Mouse (Mus musculus): ENCODE results near the gene Car10. TPM values are rescaled to one million over a fixed set of nuclear protein-coding genes. Genes with fewer than 3 reads are reported as not detected.

Gene Car10
- polyA plus RNA-seq (2017; shearing (Covaris generic)) = 1 to 10 TPM in 1 of 2 experiments, not detected in 1; 1.3 TPM

DNA sequence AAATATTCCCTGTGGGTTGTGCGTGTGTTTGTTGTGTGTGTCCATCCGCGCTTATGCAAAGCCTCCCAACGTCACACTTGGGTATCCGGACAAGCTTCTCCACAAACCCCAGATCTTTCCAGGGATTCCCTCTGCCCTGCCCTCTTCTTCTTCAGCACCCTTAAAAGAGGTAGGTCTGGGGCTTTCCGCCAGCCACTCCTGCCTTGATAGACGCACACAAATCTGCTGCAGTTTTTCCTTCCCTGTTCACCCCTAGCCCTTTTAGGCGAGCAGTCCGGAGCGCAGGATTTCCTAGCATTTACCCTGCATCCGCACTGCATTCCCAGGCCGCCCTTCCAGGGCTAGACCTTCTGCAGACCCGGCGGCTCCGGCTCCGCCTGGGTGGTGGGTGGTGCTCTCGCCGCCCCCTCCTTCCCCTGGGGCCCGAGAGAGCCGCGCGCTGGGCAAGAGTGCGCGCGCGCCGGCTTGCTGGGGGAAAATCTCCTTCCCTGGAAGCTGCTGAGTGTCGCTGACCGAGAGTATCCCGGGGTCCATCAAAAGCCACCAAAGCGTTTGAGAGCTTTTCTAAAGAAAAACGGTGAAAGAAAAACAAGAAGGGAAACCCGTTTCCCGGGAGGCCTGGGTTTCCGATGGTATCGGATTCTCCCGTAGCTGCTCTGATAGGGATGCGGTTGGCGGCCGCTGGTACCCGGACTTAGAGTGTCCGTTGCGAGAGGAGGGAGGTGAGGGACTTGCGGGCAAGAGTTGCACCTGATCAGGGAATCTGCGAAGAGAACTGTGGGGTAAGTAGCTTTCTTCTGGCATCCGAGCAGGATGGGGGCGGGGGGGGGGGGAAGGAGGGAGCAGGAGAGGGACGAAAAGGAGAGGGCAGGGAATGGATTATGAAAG is at the start of gene Car10:
Gene Car10 (plus strand): TSS at position 88 of the 888 bp plus-strand sequence.

